Mouse (Mus musculus): Measurements from ENCODE around the gene Mmp25. TPM values are rescaled to one million over a fixed set of nuclear protein-coding genes. Genes with fewer than 3 reads are reported as not detected.

Mmp25 gene
- polyA plus RNA-seq, 1 experiment: 0.36 TPM

DNA sequence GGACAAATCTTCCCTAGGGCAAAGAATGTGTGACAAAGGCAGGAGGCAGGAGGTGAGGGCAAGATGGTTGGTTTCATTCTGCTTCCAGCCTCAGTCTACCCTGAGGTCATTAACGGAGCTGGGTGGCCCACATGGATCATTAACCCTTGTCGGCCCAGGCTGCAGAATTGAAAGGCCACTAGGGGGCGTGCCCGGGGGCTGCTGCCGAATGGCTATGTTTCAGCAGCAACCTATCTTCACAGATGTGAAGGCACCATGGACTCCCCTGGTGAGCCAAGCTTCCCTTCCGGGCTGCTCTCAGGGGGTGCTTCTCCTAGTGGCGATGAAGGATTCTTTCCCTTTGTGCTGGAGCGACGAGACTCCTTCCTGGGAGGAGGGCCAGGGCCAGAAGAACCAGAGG is 16.4 kb upstream of the Mmp25 start:
- no peak overlapping the region for H3K4me3 ChIP-seq (ENCODE audit: control insufficient read depth, low read depth, low read length)
- H3K36me3 ChIP-seq (ENCODE audit: control insufficient read depth, insufficient read depth, low read length): no peaks in the 10 kb centered on the region
- peaks cover 26% of the 10 kb centered on the region for H3K4me1 ChIP-seq (ENCODE audit: control insufficient read depth, insufficient read depth, low read length)
- H3K27ac ChIP-seq (ENCODE audit: control insufficient read depth, insufficient read depth, low read depth, low read length): no peak overlapping the region
- no peaks in the 10 kb centered on the region for H3K27me3 ChIP-seq (ENCODE audit: control insufficient read depth, insufficient read depth, low read length)
- TF ChIP-seq POLR2A (IDR thresholded peaks at IDR 0.05; ENCODE audit: control insufficient read depth, low read depth, low read length) (no peak), CTCF (IDR thresholded peaks at IDR 0.05; ENCODE audit: control insufficient read depth, insufficient read depth, insufficient replicate concordance, low read depth, low read length) (peak; percentile 51)

DNA sequence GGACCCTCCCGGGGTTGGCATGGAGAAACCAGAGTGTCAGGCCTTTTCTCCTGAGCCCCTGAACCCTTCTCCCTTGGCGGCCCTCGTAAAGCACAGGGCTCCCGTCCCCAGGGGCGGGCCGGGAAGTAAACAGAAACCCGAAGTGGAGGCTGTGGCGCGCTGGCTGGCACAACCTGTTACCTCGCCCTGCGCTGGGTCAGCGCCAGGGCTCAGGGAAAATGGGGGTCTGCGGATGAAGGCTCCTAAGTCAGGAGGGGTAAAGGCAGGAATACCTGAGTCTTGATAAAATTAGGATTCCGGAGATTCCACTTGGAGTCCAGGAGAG is 15.8 kb upstream of the Mmp25 start:
- TF ChIP-seq POLR2A (IDR thresholded peaks at IDR 0.05; ENCODE audit: control insufficient read depth, low read depth, low read length): no peak
- TF ChIP-seq CTCF (IDR thresholded peaks at IDR 0.05; ENCODE audit: control insufficient read depth, insufficient read depth, insufficient replicate concordance, low read depth, low read length): no peak
- H3K4me1 ChIP-seq (ENCODE audit: control insufficient read depth, insufficient read depth, low read length): peaks cover 25% of the 10 kb centered on the region
- H3K36me3 ChIP-seq (ENCODE audit: control insufficient read depth, insufficient read depth, low read length): no peaks in the 10 kb centered on the region
- no peak overlapping the region; the same call in 1 of the 2 replicates for H3K4me3 ChIP-seq (ENCODE audit: control insufficient read depth, low read depth, low read length)
- no peaks in the 10 kb centered on the region for H3K27me3 ChIP-seq (ENCODE audit: control insufficient read depth, insufficient read depth, low read length)
- H3K27ac ChIP-seq (ENCODE audit: control insufficient read depth, insufficient read depth, low read depth, low read length): no peak overlapping the region

DNA sequence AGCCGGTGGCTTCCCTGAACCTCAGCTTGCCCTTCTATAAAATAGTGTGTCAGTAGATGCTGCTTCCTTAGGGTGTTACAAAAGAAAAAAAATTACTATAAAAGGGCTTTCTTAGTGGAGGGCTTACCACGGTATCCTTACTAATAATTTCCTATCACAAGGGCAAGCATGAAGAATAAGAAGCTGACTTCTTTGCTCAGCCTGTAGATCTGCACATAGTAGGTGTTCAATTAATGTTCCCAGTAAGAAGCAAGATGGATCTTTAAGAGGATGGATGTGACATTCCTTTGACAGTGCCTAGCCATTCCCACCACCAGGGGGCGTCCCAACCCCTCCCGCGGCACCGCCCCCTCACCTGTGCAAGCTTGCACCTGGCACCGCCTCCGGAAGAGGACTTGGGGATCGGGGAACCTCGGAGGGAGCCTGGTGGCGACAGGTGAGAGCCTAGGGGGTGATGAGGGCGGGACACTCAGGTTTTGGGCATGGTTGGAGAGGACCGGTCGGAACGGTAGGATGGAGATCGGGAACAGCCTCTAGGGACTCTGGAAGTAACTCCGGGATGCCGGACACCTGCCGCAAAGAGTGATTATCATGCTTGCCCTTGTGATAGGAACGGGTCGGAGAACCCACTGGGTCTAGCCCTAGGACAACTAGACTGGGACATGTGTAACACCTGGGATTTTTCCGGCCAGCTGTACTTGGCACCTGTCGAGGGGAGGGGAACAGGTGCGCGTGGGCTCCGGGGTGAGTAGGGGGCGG is 15.2 kb upstream of the Mmp25 start, which contains the start of gene Bicdl2:
Gene Bicdl2, plus strand, starts transcription at position 390 of the 759 bp plus-strand sequence.
- TF ChIP-seq CTCF (IDR thresholded peaks at IDR 0.05; ENCODE audit: control insufficient read depth, insufficient read depth, insufficient replicate concordance, low read depth, low read length) (peak; percentile 70), POLR2A (IDR thresholded peaks at IDR 0.05; ENCODE audit: control insufficient read depth, low read depth, low read length) (no peak)
- H3K36me3 ChIP-seq (ENCODE audit: control insufficient read depth, insufficient read depth, low read length): no peaks in the 10 kb centered on the region
- H3K27me3 ChIP-seq (ENCODE audit: control insufficient read depth, insufficient read depth, low read length): no peaks in the 10 kb centered on the region
- H3K4me1 ChIP-seq (ENCODE audit: control insufficient read depth, insufficient read depth, low read length): peaks cover 19% of the 10 kb centered on the region
- H3K4me3 ChIP-seq (ENCODE audit: control insufficient read depth, low read depth, low read length): no peak within 1 kb of the TSS; the same call in 1 of the 2 replicates
- no peak within 1 kb of the TSS for H3K27ac ChIP-seq (ENCODE audit: control insufficient read depth, insufficient read depth, low read depth, low read length)

DNA sequence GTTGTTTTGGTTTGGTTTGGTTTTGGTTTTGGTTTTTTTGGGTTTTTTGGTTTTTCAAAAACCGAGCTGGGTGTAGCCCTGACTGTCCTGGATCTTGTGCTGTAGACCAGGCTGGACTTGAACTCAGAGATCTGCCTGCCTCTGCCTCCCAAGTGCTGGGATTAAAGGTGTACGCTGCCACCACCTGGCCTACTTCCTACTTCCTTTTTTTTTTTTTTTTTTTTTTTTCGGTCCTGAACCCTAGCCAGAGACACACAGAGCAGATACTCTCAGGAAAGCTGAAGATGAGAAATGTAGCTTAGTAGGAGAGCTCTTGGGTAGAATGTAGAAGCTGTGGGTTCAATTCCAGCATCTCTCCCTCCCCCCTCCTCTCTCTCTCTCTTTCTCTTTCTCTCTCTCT is 13.4 kb upstream of the Mmp25 start:
- no peak overlapping the region for H3K4me3 ChIP-seq (ENCODE audit: control insufficient read depth, low read depth, low read length)
- no peak for TF ChIP-seq POLR2A (IDR thresholded peaks at IDR 0.05; ENCODE audit: control insufficient read depth, low read depth, low read length)
- TF ChIP-seq CTCF (IDR thresholded peaks at IDR 0.05; ENCODE audit: control insufficient read depth, insufficient read depth, insufficient replicate concordance, low read depth, low read length): no peak
- H3K4me1 ChIP-seq (ENCODE audit: control insufficient read depth, insufficient read depth, low read length): peaks cover 12% of the 10 kb centered on the region
- no peaks in the 10 kb centered on the region for H3K27me3 ChIP-seq (ENCODE audit: control insufficient read depth, insufficient read depth, low read length)
- H3K36me3 ChIP-seq (ENCODE audit: control insufficient read depth, insufficient read depth, low read length): no peaks in the 10 kb centered on the region
- H3K27ac ChIP-seq (ENCODE audit: control insufficient read depth, insufficient read depth, low read depth, low read length): no peak overlapping the region

DNA sequence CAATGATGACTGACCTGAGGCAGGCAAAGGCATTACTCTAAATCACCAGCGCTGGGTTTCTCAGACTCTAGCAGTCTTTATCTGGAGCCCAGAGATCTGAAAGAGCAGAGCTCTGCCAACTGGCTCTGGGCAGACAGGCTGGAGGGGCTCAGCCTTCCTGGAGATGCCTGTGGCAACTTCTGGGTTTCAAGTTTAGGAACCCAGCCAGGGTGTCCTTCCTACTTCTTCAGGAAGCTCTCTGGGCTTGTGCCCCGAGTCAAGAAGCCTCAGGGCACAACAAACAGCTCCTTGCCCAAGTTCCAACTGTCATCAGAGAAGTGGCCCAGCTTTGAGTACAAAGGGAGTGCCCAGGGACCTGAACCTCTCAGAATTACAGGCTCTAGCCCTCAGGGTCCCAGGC is 9.3 kb upstream of the Mmp25 start:
- Histone ChIP-seq H3K4me1 (ENCODE audit: control insufficient read depth, insufficient read depth, low read length) (no peaks in the 10 kb centered on the region), H3K27me3 (ENCODE audit: control insufficient read depth, insufficient read depth, low read length) (no peaks in the 10 kb centered on the region), H3K36me3 (ENCODE audit: control insufficient read depth, insufficient read depth, low read length) (no peaks in the 10 kb centered on the region), H3K27ac (ENCODE audit: control insufficient read depth, insufficient read depth, low read depth, low read length) (no peak overlapping the region), H3K4me3 (ENCODE audit: control insufficient read depth, low read depth, low read length) (no peak overlapping the region)
- TF ChIP-seq POLR2A (IDR thresholded peaks at IDR 0.05; ENCODE audit: control insufficient read depth, low read depth, low read length): no peak
- no peak for TF ChIP-seq CTCF (IDR thresholded peaks at IDR 0.05; ENCODE audit: control insufficient read depth, insufficient read depth, insufficient replicate concordance, low read depth, low read length)

DNA sequence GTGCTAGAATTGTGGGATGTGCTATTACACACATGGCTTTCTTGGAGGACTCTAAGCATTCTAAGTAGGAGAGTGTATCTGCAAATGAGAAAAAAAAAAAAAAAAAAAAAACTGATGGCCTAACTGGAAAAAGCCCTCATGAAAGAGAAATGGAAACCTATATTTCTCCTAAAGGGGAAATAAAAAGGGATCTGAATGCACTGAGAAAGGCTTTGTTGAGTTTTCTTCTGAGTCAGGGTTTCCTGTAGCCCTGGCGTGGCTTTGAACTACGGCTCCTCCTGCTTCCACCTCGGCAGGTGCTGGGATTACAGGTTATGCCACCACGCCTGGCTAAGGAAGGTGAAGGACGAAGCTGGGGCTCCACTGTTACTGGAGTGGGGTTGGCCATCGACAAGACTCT is 8.9 kb upstream of the Mmp25 start:
- Histone ChIP-seq H3K4me3 (ENCODE audit: control insufficient read depth, low read depth, low read length) (no peak overlapping the region), H3K27ac (ENCODE audit: control insufficient read depth, insufficient read depth, low read depth, low read length) (no peak overlapping the region), H3K4me1 (ENCODE audit: control insufficient read depth, insufficient read depth, low read length) (no peaks in the 10 kb centered on the region), H3K36me3 (ENCODE audit: control insufficient read depth, insufficient read depth, low read length) (no peaks in the 10 kb centered on the region), H3K27me3 (ENCODE audit: control insufficient read depth, insufficient read depth, low read length) (no peaks in the 10 kb centered on the region)
- TF ChIP-seq POLR2A (IDR thresholded peaks at IDR 0.05; ENCODE audit: control insufficient read depth, low read depth, low read length) (no peak), CTCF (IDR thresholded peaks at IDR 0.05; ENCODE audit: control insufficient read depth, insufficient read depth, insufficient replicate concordance, low read depth, low read length) (no peak)

DNA sequence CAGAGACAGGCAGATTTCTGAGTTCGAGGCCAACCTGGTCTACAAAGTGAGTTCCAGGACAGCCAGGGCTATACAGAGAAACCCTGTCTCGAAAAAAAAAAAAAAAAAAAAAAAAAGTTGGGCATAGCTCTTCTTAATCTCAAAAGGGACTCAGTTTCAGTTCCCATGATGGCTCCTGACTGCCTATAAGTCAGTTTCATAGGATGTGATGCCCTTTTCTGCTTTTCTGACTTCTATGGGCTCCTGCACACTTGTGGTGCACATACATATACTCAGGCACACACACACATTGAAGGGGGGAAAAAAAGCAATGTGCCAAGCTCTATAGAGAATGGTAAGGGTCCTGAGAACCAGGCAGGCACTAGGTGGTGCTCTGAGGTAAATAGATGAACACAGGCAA is 8.2 kb upstream of the Mmp25 start:
- Histone ChIP-seq H3K4me1 (ENCODE audit: control insufficient read depth, insufficient read depth, low read length) (no peaks in the 10 kb centered on the region), H3K27ac (ENCODE audit: control insufficient read depth, insufficient read depth, low read depth, low read length) (no peak overlapping the region), H3K27me3 (ENCODE audit: control insufficient read depth, insufficient read depth, low read length) (no peaks in the 10 kb centered on the region), H3K4me3 (ENCODE audit: control insufficient read depth, low read depth, low read length) (no peak overlapping the region), H3K36me3 (ENCODE audit: control insufficient read depth, insufficient read depth, low read length) (no peaks in the 10 kb centered on the region)
- no peak for TF ChIP-seq POLR2A (IDR thresholded peaks at IDR 0.05; ENCODE audit: control insufficient read depth, low read depth, low read length)
- TF ChIP-seq CTCF (IDR thresholded peaks at IDR 0.05; ENCODE audit: control insufficient read depth, insufficient read depth, insufficient replicate concordance, low read depth, low read length): no peak

All from testis, adult 2 months (tissue).